Mouse (Mus musculus): ENCODE results near the gene Dapk1. TPM values are rescaled to one million over a fixed set of nuclear protein-coding genes. Genes with fewer than 3 reads are reported as not detected.

Dapk1 gene
- polyA plus RNA-seq, 1 experiment from 2014 or later: 3.3 TPM

DNA sequence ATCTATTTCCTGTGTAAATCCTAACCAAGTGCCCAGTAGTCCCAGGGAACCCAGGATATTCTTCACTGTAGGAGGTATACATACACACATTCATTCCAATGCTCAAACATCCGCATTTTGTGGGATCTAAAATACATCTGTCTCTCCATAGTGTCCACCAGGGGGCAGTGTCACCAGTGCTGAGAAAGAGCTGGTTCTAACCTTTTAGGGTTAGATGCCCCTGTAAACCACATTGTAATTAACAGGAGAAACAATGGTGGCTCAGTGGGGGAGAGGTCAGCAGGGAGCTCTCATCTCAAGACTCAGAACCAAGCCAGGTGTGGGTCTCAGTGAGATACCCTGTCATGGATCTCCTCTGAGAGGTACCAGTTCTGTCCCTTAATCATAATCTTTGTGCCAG, 144.5 kb downstream of the Dapk1 start:
- Histone ChIP-seq H3K27me3 (replicated peaks; ENCODE audit: control insufficient read depth, insufficient read depth, low read length) (no peaks in the 10 kb centered on the region), H3K9me3 (ENCODE audit: control insufficient read depth) (no peaks in the 10 kb centered on the region)
- WGBS: 46% methylated on average over 1 of the region's 1 CpGs

GRCm38 (mm10) chr13:60747201-60747600, 145.5 kb downstream of the Dapk1 start:
- no peaks in the 10 kb centered on the region for H3K9me3 ChIP-seq (ENCODE audit: control insufficient read depth)
- no peak overlapping the region for H3K9ac ChIP-seq (ENCODE audit: low read depth, low read length)
- WGBS: 93% methylated on average over 1 of the region's 1 CpGs
- H3K27me3 ChIP-seq (replicated peaks; ENCODE audit: control insufficient read depth, insufficient read depth, low read length): no peaks in the 10 kb centered on the region
- H3K27ac ChIP-seq (ENCODE audit: low read depth, low read length): no peak overlapping the region
- TF ChIP-seq CTCF (IDR thresholded peaks at IDR 0.05; ENCODE audit: low read depth): no peak
- H3K4me2 ChIP-seq (replicated peaks; ENCODE audit: low read depth): no peak overlapping the region
- peaks cover 4% of the 10 kb centered on the region; the same call in 1 of the 2 replicates for H3K36me3 ChIP-seq (ENCODE audit: control insufficient read depth, insufficient read depth)
- ATAC-seq: no peak
- H3K4me1 ChIP-seq (replicated peaks; ENCODE audit: control insufficient read depth, insufficient read depth, low read length): no peaks in the 10 kb centered on the region
- no peak overlapping the region for H3K4me3 ChIP-seq (ENCODE audit: low read depth, low read length)

More for the DNA sequence above, 144.5 kb downstream of the Dapk1 start:
- H3K4me3 ChIP-seq (ENCODE audit: low read depth, low read length): no peak overlapping the region
- no peak overlapping the region for H3K27ac ChIP-seq (ENCODE audit: low read depth, low read length)
- H3K4me2 ChIP-seq (replicated peaks; ENCODE audit: low read depth): no peak overlapping the region
- no peak overlapping the region for H3K9ac ChIP-seq (ENCODE audit: low read depth, low read length)
- H3K4me1 ChIP-seq (replicated peaks; ENCODE audit: control insufficient read depth, insufficient read depth, low read length): no peaks in the 10 kb centered on the region
- TF ChIP-seq CTCF (IDR thresholded peaks at IDR 0.05; ENCODE audit: low read depth): peak; percentile 90
- no peak for ATAC-seq
- H3K36me3 ChIP-seq (ENCODE audit: control insufficient read depth, insufficient read depth): no peaks in the 10 kb centered on the region

GRCm38 (mm10) chr13:60748556-60748955, 146.8 kb downstream of the Dapk1 start:
- peak; percentile 74 for TF ChIP-seq CTCF (IDR thresholded peaks at IDR 0.05; ENCODE audit: low read depth)
- H3K9me3 ChIP-seq (ENCODE audit: control insufficient read depth): no peaks in the 10 kb centered on the region
- no peak overlapping the region for H3K4me2 ChIP-seq (replicated peaks; ENCODE audit: low read depth)
- ATAC-seq: 0 out of 2 replicates have a peak, but pooled peaks have one; percentile 27
- WGBS: 89% methylated on average over 2 of the region's 2 CpGs
- no peaks in the 10 kb centered on the region for H3K4me1 ChIP-seq (replicated peaks; ENCODE audit: control insufficient read depth, insufficient read depth, low read length)
- H3K27ac ChIP-seq (ENCODE audit: low read depth, low read length): no peak overlapping the region
- peaks cover 4% of the 10 kb centered on the region; the same call in 1 of the 2 replicates for H3K36me3 ChIP-seq (ENCODE audit: control insufficient read depth, insufficient read depth)
- H3K9ac ChIP-seq (ENCODE audit: low read depth, low read length): no peak overlapping the region
- no peak overlapping the region for H3K4me3 ChIP-seq (ENCODE audit: low read depth, low read length)
- H3K27me3 ChIP-seq (replicated peaks; ENCODE audit: control insufficient read depth, insufficient read depth, low read length): no peaks in the 10 kb centered on the region

DNA sequence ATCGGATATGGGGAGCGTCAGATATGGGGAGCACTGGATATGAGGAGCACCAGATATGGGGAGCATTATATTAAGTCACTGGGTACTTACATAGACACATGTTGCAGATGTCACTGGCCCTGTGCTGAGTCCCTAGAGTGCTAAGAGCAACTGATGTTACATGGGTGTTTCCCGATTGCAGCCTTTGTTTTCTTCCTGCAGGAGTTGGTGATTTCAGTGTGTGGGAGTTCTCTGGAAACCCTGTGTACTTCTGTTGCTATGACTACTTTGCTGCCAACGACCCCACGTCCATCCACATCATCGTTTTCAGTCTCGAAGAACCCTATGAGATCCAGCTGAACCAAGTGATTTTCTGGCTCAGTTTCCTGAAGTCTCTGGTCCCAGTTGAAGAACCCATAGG, 149.2 kb downstream of the Dapk1 start:
- Histone ChIP-seq H3K4me3 (ENCODE audit: low read depth, low read length) (no peak overlapping the region), H3K27me3 (replicated peaks; ENCODE audit: control insufficient read depth, insufficient read depth, low read length) (no peaks in the 10 kb centered on the region), H3K4me2 (replicated peaks; ENCODE audit: low read depth) (no peak overlapping the region), H3K27ac (ENCODE audit: low read depth, low read length) (no peak overlapping the region), H3K4me1 (replicated peaks; ENCODE audit: control insufficient read depth, insufficient read depth, low read length) (no peaks in the 10 kb centered on the region), H3K9me3 (ENCODE audit: control insufficient read depth) (no peaks in the 10 kb centered on the region), H3K36me3 (ENCODE audit: control insufficient read depth, insufficient read depth) (peaks cover 4% of the 10 kb centered on the region; the same call in 1 of the 2 replicates), H3K9ac (ENCODE audit: low read depth, low read length) (no peak overlapping the region)
- ATAC-seq: no peak
- WGBS: 84% methylated on average over 7 of the region's 7 CpGs
- TF ChIP-seq CTCF (IDR thresholded peaks at IDR 0.05; ENCODE audit: low read depth): no peak

DNA sequence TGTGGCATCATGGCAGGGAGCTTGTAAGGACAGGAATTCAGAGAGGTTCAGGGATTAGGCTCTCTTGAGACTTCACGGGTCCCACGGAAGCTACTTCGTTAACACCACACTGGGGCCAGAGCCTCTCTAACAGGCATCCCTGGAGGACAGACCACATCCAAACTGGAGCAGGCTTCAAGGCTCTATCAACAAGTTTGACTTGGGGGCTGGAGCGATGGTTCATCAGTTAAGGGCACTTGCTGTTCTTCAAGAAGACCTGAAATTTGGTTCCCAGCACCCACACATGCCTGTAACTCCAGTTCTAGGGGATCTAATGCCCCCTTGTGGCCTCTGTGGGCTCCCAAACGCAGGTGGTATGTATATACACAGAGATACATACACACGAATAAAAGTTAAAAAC, 151.5 kb downstream of the Dapk1 start:
- no peaks in the 10 kb centered on the region for H3K4me1 ChIP-seq (replicated peaks; ENCODE audit: control insufficient read depth, insufficient read depth, low read length)
- no peaks in the 10 kb centered on the region for H3K27me3 ChIP-seq (replicated peaks; ENCODE audit: control insufficient read depth, insufficient read depth, low read length)
- TF ChIP-seq CTCF (IDR thresholded peaks at IDR 0.05; ENCODE audit: low read depth): no peak
- no peak overlapping the region for H3K4me2 ChIP-seq (replicated peaks; ENCODE audit: low read depth)
- H3K9ac ChIP-seq (ENCODE audit: low read depth, low read length): no peak overlapping the region
- no peaks in the 10 kb centered on the region for H3K9me3 ChIP-seq (ENCODE audit: control insufficient read depth)
- ATAC-seq: no peak
- 96% methylated on average over 6 of the region's 6 CpGs for WGBS
- no peak overlapping the region for H3K4me3 ChIP-seq (ENCODE audit: low read depth, low read length)
- H3K27ac ChIP-seq (ENCODE audit: low read depth, low read length): no peak overlapping the region
- peaks cover 4% of the 10 kb centered on the region; the same call in 1 of the 2 replicates for H3K36me3 ChIP-seq (ENCODE audit: control insufficient read depth, insufficient read depth)

DNA sequence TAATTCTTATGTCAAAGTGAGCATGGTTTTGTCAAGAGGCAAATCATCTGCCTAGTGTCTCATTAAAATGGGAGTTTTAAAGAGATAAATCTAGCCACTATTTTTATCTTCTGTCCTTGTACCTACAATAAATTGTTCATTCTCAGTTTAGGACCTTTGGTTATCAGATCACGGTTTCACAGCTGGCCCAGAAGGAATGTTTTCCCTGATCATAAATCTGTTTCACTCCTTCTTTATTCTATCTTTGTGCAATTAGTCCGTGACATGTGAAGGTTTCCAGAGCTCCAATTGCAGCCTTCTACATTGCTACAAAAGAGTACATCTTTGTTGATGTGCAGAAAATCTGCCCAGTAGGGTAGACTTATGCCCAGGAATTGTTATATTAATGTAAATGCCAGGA, 153.5 kb downstream of the Dapk1 start:
- Histone ChIP-seq H3K9me3 (ENCODE audit: control insufficient read depth) (no peaks in the 10 kb centered on the region), H3K4me1 (replicated peaks; ENCODE audit: control insufficient read depth, insufficient read depth, low read length) (no peaks in the 10 kb centered on the region), H3K27me3 (replicated peaks; ENCODE audit: control insufficient read depth, insufficient read depth, low read length) (no peaks in the 10 kb centered on the region), H3K4me2 (replicated peaks; ENCODE audit: low read depth) (no peak overlapping the region), H3K9ac (ENCODE audit: low read depth, low read length) (no peak overlapping the region), H3K4me3 (ENCODE audit: low read depth, low read length) (no peak overlapping the region), H3K36me3 (ENCODE audit: control insufficient read depth, insufficient read depth) (peaks cover 4% of the 10 kb centered on the region; the same call in 1 of the 2 replicates), H3K27ac (ENCODE audit: low read depth, low read length) (no peak overlapping the region)
- WGBS: 27% methylated on average over 2 of the region's 2 CpGs
- no peak for ATAC-seq
- TF ChIP-seq CTCF (IDR thresholded peaks at IDR 0.05; ENCODE audit: low read depth): no peak

DNA sequence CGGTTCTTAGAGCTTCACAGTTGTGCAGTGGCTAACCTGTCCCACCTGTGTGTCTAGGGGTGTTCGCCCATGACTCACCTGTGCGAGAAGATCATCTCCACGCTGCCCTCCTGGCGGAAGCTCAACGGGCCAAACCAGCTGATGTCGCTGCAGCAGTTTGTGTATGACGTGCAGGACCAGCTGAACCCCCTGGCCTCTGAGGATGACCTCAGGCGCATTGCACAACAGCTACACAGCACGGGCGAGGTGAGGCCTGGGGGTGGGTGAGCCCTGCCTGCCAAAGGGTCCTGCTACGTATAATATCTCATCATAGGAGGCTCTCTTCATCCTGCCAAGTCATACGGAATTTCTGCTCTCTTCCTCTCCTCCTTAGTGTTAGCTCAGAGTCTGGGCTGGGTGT, 155.5 kb downstream of the Dapk1 start:
- Histone ChIP-seq H3K9ac (ENCODE audit: low read depth, low read length) (no peak overlapping the region), H3K4me2 (replicated peaks; ENCODE audit: low read depth) (no peak overlapping the region), H3K27me3 (replicated peaks; ENCODE audit: control insufficient read depth, insufficient read depth, low read length) (no peaks in the 10 kb centered on the region), H3K4me3 (ENCODE audit: low read depth, low read length) (no peak overlapping the region), H3K9me3 (ENCODE audit: control insufficient read depth) (no peaks in the 10 kb centered on the region), H3K4me1 (replicated peaks; ENCODE audit: control insufficient read depth, insufficient read depth, low read length) (no peaks in the 10 kb centered on the region), H3K27ac (ENCODE audit: low read depth, low read length) (no peak overlapping the region), H3K36me3 (ENCODE audit: control insufficient read depth, insufficient read depth) (peaks cover 6% of the 10 kb centered on the region; the same call in 1 of the 2 replicates)
- no peak for ATAC-seq
- 79% methylated on average over 13 of the region's 13 CpGs for WGBS
- no peak for TF ChIP-seq CTCF (IDR thresholded peaks at IDR 0.05; ENCODE audit: low read depth)
